Mouse (Mus musculus) activated CD4-positive, CD25-positive, alpha-beta regulatory T cell, adult 4 months (primary cell): Measurements from ENCODE around the gene Pclaf. TPM values are rescaled to one million over a fixed set of nuclear protein-coding genes. Genes with fewer than 3 reads are reported as not detected.

Experiments used
- polyA plus RNA-seq, 2 experiments: library from polyadenylated mRNA; unstranded; fragments of 100-300 nt; shearing (Covaris generic); gene quantifications; one replicate each; pipeline ENCODE4 v1.2.1; 2017

The Pclaf gene
- polyA plus RNA-seq, 2 experiments from 2014 or later: 52.7 to 80.6 TPM

Other genes starting within 250 kb of the Pclaf start
- gene Oaz2, start 222.2 kb upstream of the Pclaf start, polyA plus RNA-seq: 10 to 100 TPM; 32.3 to 36.5 TPM
- 1 to 10 TPM; 1.8 to 2.3 TPM for gene Zfp609, start 62.7 kb upstream of the Pclaf start, polyA plus RNA-seq
- 10 to 100 TPM; 36.1 to 38.1 TPM for gene Trip4, start 18.6 kb downstream of the Pclaf start, polyA plus RNA-seq
- 10 to 100 TPM; 40.6 to 53.7 TPM for gene Csnk1g1, start 18.7 kb downstream of the Pclaf start, polyA plus RNA-seq
- gene Ppib, start 170.0 kb downstream of the Pclaf start, polyA plus RNA-seq: 100 to 1,000 TPM; 542 to 636 TPM
- gene Snx22, start 179.5 kb downstream of the Pclaf start, polyA plus RNA-seq: 1 to 10 TPM in 1 of 2 experiments, under 1 TPM in 1; 0.79 to 2.5 TPM
- 10 to 100 TPM; 71.4 to 82.3 TPM for gene Snx1, start 236.3 kb downstream of the Pclaf start, polyA plus RNA-seq
- gene Ciao2a, start 236.4 kb downstream of the Pclaf start, polyA plus RNA-seq: 100 to 1,000 TPM; 180 to 193 TPM